In the genomic region with DNA sequence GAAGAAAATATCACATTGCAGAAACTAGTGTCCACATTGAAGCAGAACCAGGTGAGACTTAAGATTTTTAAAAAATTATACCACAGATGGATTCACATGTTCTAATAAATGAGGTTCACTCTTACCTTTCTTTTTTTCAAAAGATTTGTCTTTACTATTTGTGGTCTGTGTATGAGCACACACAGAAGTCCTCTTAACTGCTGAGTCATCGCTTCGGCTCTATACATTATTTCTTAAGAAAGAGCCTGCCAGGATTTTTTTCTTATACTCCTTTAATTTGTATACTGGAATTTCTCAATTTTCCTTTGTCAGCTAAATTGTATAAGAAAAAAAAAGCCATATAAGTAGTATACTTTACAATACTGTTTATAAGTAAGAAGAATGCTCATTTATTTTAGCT, we compare ENCODE assay signal across 24 mouse cellular contexts.
"Had no signal": no experiment of that assay in that cellular context is flagged by ENCODE, and none has a peak within 500 bp of the region (broad histone marks: within the 10 kb centered on the region; RNA-seq: fewer than 3 reads in every experiment).

No protein-coding gene starts in this region.

- H3K4me3 ChIP-seq: embryonic facial prominence, embryonic 10.5 days; embryonic facial prominence, embryonic 12.5 days; embryonic facial prominence, embryonic 13.5 days; embryonic facial prominence, embryonic 15.5 days; erythroblast, embryonic 14.5 days; forebrain, embryonic 10.5 days; forebrain, embryonic 12.5 days; forebrain, embryonic 13.5 days; forebrain, embryonic 15.5 days; gastrocnemius, adult 2 months; heart, adult 2 months; heart, embryonic 10.5 days had no signal

- H3K36me3 ChIP-seq: embryonic facial prominence, embryonic 10.5 days; embryonic facial prominence, embryonic 12.5 days; embryonic facial prominence, embryonic 13.5 days; embryonic facial prominence, embryonic 15.5 days had no signal

- DNase-seq: cerebellum, postnatal 14 days; cerebellum, postnatal 25 days; cerebellum, postnatal 36 days; embryo, embryonic 11 days; forebrain, postnatal 0 days; gastrocnemius, adult 2 months; gastrocnemius, postnatal 10 days; gastrocnemius, postnatal 14 days; gastrocnemius, postnatal 25 days; gastrocnemius, postnatal 36 days; heart, adult 11 months; heart, adult 18-20 months; heart, adult 2 months had no signal

- H3K9ac ChIP-seq: embryonic facial prominence, embryonic 12.5 days; embryonic facial prominence, embryonic 13.5 days; embryonic facial prominence, embryonic 15.5 days; forebrain, embryonic 12.5 days; forebrain, embryonic 13.5 days; forebrain, embryonic 15.5 days; forebrain, postnatal 0 days had no signal

- H3K9me3 ChIP-seq: embryonic facial prominence, embryonic 10.5 days; embryonic facial prominence, embryonic 12.5 days; embryonic facial prominence, embryonic 13.5 days; embryonic facial prominence, embryonic 15.5 days; forebrain, embryonic 10.5 days; forebrain, embryonic 12.5 days; forebrain, embryonic 13.5 days; forebrain, embryonic 15.5 days; heart, embryonic 10.5 days had no signal

- H3K27me3 ChIP-seq: embryonic facial prominence, embryonic 12.5 days; embryonic facial prominence, embryonic 13.5 days; embryonic facial prominence, embryonic 15.5 days; forebrain, embryonic 12.5 days; forebrain, embryonic 13.5 days; forebrain, embryonic 15.5 days had no signal

- H3K27ac ChIP-seq: embryonic facial prominence, embryonic 10.5 days; embryonic facial prominence, embryonic 12.5 days; embryonic facial prominence, embryonic 13.5 days; embryonic facial prominence, embryonic 15.5 days; forebrain, embryonic 10.5 days; forebrain, embryonic 12.5 days; forebrain, embryonic 13.5 days; forebrain, embryonic 15.5 days; gastrocnemius, adult 2 months; heart, adult 2 months; heart, embryonic 10.5 days had no signal

- H3K4me1 ChIP-seq: embryonic facial prominence, embryonic 10.5 days; embryonic facial prominence, embryonic 12.5 days; embryonic facial prominence, embryonic 13.5 days; embryonic facial prominence, embryonic 15.5 days; forebrain, embryonic 10.5 days; forebrain, embryonic 12.5 days; forebrain, embryonic 13.5 days; forebrain, embryonic 15.5 days; heart, embryonic 10.5 days had no signal

- H3K4me2 ChIP-seq: embryonic facial prominence, embryonic 12.5 days; embryonic facial prominence, embryonic 13.5 days; embryonic facial prominence, embryonic 15.5 days; forebrain, embryonic 12.5 days; forebrain, embryonic 13.5 days; forebrain, embryonic 15.5 days; heart, embryonic 11.5 days had no signal
